Mouse (Mus musculus): ENCODE results near the gene Iqsec1. TPM values are rescaled to one million over a fixed set of nuclear protein-coding genes. Genes with fewer than 3 reads are reported as not detected.

Gene Iqsec1
- total RNA-seq, 2 experiments from 2014 or later, result 135 to 142 TPM

DNA sequence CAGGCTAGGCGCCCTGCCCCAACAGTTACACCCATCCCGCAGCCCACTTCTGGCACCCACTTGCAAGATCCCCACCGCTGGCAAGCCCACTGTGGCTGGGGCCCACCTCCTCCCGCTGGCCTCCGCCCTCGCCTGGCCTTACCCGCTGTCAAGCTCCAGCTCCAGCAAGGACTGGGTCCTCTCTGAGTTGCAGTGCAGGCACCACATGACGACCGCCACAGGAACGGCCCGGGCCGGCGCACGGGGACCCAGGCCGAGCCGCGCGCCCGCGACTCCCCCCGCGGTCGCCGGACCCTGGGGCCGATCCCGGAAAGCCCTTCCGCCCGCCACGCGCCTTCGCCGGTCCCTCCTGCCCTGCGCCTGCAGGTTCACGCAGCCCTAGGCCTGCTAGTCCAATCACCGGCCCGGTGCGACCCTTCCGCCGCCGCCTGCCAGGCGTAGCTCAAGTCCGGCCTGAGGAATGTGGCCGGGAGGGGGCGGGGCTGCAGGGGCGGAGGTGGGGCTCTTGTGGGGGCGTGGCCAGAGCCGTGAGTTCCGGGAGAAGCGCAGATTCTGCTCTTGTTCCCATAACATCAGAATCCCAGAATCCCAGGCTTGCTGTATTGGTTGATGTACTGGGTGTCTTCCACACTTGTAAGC, 272.3 kb downstream of the Iqsec1 start:
- peak; percentile 84 to 85 for DNase-seq
- intact Hi-C loops (cut with DNase I), result no loop called here

DNA sequence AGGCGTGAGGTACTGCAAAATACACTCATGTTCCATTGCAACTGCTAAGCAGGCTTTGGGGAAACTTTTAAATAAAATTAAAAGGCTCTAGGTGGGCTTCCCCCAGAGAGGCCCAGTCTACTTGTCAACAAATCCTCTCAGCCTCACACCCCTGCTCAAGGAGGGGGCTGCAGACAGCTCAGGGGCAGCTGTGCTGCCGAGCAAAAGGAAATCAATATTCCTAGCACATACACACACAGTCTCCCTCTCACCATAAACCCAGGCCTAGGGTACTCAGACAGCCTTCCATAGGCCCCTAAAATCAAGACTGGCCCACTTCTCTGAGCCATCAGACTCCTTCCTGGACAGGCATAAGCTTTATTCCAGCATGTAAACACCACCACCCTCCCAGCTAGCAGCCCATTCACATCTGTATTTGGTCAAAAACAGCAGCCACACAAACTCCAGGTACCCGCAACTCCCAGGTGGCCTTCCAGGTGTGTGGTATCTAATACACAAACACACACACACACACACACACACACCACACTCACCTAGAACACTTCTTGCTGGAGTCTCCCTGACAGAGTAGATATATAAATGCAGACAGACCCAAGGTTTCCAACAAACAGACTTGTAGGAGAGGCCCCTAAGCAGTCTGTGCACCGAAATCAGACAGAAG, 273.1 kb downstream of the Iqsec1 start:
- intact Hi-C loops (cut with DNase I), result no loop called here
- no peak for DNase-seq

DNA sequence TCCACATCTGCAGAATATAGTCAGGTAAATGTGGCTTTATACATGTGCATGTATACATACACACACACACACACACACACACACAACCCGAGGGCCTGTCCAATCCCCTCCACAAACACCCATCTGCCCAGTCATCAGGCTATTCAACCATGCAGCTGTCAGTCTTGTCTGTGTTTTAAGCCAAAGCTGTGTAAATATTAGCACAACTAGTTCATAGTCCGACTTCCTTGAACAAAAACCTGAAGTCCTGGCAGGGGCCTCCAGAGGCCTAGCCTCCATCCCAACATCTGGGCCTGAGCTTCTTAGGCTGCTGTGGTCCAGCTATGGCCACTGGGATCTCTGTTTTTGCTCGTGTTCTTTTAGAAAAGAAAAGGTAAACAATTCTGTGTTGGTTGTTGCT, 274.8 kb downstream of the Iqsec1 start:
- DNase-seq, result no peak
- intact Hi-C loops (cut with DNase I), result no loop called here

DNA sequence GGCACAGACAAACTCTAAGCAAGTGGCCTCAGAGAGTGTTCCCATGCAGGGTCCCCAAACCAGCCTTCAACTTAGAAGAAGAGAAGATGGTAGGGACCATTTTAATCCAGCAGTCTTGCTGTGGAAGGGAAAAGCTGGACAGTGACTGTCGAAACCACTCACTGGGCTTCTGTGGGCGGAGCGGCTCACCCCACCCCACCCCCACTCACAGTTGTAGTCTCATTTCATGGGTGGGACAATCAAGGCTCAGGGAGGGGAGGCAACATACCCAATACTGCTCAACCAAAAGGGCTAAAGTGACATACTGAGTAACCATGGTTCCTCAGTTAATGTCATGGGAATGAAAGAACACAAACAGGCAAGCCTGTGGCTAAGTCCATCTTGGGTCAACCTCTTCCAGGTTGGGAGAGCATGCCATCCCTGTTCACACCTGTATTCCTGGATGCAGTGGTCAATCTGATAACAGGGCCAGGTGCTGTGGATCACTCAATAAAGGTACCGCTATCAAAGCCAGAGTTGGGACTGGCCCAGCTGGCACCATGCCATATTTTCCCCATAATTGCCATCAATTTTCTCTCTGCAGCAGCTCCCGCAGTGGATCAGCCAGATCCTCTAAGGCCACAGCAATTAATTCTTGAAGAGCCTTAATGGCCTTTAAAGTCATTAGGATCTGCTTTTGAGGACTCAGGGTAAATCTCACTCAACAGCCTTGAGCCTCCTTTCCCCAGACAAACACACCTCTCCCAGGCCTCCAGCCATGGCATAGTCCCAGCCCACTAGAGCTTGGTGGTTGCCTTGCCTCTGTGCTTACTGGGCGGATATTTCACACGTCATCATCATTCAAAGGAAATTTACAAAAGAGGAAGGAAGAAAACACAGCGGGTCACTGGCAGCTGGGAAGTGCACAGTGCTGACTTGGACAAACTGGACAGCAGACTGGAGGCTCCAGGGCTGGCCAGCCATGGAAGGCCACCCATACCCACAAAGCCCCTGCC, 275.7 kb downstream of the Iqsec1 start:
- intact Hi-C loops (cut with DNase I), result no loop called here
- DNase-seq, result peak in 1 of 2 experiments; percentile 44

DNA sequence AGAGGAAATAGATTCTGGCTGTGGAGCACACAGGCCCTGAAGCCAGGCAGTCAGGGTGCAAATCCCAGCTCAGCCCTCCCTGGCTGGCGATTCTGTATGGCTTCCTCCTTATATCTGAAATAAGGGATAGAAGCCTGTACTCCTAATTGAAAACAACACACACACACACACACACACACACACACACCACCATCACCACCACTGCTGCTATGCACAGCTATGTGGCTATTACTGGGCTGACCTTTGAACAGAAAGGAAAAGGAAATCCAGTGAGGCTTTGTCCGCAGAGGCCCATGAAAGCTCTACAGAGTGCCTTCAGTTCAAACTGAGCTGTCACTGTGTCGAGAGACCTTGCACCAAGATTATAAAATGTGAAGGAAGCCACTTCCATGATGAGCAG, 276.4 kb downstream of the Iqsec1 start:
- no peak for DNase-seq
- intact Hi-C loops (cut with DNase I), result no loop called here

DNA sequence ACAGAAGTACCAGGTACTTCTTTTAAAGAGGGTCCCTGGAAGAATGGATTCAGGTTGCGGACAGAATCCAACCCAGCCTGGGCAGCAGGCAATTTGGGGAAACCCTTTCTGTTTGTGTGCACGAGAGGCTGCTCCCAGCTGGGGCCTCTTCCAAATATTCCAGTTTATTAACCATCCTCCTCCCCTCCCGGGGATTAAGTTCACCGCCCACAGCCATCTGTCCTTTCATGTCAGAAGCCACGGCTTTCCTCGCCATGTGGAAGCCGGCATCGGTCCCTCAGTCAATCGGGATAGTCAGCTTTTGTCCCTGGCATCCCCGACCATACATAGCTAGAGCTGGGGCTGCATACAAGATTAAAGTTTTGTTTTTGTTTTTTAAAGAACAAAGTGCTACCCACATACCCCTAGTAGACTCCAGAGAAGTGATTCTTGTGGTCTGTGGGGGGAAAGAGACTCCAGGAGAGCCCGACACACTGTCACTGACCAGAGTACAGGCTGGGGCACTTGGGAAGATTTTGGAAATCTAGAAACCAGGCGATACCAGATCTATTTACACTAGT, 276.9 kb downstream of the Iqsec1 start:
- intact Hi-C loops (cut with DNase I), result no loop called here
- no peak for DNase-seq

DNA sequence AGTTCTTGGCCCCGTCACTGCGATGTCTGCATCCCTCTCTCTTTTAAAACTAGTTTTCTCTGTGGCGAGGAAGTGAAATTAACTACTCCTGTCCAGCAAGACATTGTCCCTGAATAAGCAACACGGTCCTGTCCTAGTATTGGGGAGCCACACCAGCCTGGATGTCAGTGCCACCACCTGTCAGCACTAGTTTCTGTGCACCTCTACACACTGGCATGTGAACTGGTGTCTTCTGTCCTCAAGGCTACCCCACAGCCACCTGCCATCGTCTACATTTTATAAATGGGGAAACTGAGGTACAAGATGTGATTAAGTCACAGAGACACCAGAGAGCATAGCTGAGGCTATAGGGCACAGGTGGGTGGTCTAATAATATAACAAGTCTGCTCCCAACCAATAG, 277.7 kb downstream of the Iqsec1 start:
- intact Hi-C loops (cut with DNase I), result no loop called here
- no peak for DNase-seq

DNA sequence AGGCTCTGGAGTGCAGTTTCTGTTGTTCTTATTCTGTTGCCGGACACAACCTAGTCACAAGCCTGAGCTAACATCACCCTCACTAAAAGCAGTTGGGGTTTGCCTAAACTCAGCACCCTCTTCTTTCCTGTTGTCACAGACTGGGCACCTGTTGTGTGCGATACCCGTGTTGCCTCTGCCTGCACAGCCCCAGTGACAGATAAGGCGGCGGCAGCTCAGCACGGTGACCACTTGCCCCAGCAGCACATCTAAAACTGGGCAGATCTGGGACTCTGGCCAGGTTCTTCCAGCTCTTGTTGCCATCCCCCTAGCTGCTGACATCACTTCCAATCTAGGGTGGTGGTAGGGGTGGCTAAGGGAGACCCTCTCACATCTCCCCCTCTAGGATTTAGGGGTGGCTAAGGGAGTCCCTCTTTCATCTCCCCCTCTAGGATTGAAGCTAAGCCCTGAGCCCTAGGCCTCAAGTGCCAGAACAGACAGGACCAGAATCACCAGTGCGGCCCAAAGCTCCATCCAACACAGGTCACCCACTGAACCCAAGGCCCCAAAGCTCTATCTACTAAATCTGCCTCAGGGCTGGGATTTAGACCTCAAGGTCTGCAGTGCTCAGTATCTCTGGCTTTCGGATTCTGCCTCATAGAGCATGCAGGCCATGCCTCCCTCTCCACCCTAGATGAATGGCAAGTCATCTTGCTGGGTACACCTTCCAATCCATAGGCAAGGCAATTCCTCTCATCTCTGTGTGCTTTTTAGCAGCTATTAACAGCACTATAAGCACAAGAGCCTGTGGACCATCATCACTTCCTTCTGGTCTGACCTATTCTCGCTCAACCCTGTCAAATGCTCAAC, 278.3 kb downstream of the Iqsec1 start:
- no peak for DNase-seq
- intact Hi-C loops (cut with DNase I), result no loop called here

DNA sequence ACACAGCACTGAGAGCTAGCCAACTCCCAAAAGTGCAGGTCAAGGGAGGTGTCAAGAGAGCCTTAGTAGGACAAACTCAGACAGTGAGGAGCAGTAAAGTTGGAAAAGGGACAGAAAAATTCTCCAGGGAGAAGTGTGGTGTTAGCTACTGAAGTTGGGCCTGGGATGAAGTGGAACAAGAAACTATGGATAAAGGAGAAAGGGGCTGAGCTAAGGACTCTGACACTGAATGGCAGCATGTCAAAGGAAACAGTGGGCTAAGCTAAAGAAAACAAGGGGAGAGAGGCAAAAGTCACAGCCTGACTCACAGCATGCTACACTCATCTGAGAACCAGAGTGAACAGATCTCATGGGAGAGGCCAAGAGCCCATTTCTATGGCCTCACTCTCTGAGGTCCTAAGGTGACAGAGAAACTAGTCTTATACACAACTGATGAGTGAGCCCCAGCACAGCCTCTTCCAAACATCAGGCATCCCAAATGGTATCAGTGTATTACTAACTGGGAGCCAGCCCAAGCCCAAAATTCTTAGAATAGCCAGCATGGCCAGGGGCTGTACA, 280.3 kb downstream of the Iqsec1 start:
- intact Hi-C loops (cut with DNase I), result no loop called here

DNA sequence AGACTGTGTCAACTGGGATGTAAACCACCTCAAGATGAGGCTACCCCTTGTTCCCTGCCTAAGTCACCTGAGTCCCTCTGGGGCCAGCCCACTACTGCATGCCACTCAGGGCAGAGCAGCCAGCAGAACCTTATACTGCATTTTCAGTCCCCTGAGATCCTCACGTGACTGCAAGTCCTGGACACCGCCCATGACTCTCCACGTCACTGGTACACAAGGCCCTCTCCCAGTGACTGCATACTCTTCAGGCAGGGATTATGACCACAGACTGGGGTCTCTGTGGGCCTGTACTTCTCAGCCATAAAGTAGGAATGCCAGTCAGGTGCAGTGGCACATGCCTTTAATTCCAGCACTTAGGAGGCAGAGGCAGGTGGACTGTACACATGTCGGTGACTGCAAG, 281.3 kb downstream of the Iqsec1 start:
- intact Hi-C loops (cut with DNase I), result loop anchor here (2.0 kb wide), 1 partner anchor 22 kb away; no protein-coding TSS in a partner anchor
- DNase-seq, result peak in 1 of 2 experiments; percentile 49

More for the DNA sequence above, 280.3 kb downstream of the Iqsec1 start:
- DNase-seq, result no peak

DNA sequence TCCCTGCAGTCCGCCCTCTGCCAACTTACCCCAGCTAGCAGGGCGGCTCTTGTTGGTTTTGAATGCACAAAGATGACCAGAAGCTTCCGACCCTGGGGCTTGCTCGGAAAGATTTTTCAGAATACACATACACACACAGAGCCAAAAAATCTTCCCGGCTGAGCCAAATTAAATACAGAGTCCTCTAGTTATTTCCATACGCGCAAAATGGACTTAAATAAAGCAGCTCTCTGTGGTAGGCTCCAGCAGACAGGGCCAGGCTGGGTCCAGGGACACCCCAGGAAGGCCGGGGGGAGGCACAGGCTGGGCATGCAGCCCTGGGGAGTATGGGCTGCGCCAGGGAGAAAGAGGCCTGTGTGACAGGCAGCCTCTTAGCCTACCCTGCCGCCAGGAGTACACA, 282.0 kb downstream of the Iqsec1 start:
- peak; percentile 54 to 56 for DNase-seq
- intact Hi-C loops (cut with DNase I), result loop anchor here (1.0 to 2.0 kb wide), 2 partner anchors 18 to 22 kb away; no protein-coding TSS in a partner anchor

DNA sequence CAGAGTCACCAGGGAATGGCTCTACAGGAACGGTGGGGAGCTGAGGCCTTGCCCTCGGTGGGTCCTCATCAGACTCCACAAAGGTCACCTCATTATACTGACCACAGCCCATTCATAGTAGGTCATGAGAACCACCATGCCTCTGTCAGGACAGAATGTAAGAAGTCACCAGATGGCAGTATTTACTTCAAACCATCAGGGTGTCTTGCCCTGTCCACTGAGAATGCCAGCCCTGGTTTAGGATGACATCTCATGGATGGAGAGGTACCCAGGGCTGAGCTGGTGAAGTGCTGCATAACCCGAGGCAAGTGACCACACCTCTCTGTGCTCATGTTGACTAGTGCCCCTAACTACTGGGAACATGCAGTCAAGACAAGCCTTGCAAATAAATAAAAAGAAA, 282.7 kb downstream of the Iqsec1 start:
- intact Hi-C loops (cut with DNase I), result loop anchor here (1.0 to 2.0 kb wide), 2 partner anchors 17 to 23 kb away; no protein-coding TSS in a partner anchor
- DNase-seq, result no peak

DNA sequence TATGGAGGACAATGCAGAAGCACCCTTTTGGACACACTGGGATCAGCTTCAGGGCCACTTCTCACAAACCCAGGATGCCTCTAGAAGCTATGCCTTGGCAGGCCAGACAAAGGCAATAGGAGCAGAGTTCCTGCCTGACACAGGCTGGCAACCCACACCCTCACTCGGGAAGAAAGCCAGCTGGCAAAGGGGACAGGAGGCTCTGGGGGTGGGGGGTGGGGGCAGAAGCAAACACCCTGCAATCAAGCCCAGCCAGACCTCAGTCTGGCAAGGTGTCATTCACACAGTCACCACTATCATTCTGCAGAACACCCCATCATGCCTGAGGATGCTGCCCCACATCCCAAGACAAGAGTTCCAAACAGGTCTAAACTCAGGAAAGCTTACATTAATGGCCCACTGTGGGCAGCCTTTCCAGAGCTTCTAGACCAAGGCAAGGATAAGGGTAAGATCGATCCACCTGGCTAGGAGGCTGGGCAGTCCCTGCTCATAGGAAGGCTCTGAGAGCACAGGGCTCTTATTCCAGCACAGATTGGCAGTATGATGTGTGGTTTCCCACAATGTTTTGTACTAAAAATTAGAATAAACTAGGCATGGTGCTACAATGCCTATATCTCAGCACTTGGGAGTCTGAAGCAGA, 283.7 kb downstream of the Iqsec1 start:
- intact Hi-C loops (cut with DNase I), result no loop called here

DNA sequence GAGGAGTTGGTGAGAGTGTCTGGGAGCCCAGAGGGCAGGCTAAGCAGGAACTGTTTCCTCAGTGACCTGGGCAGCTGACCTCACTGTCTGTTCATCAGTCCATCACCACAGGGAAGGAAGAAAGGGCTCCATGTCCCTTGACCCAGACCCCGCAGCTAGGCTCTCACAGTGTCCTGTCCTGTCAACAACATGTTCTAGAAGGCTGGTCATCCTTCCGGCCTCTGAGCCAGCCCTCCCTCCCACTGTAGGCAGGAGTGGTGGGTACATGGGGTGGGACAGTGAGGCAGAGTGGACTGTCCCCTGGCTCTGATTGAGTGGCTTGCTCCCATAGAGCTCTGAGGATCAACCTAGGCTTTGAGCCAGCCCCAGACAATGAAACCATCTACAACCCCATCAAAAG, 284.7 kb downstream of the Iqsec1 start:
- DNase-seq, result no peak
- intact Hi-C loops (cut with DNase I), result no loop called here

More for the DNA sequence above, 283.7 kb downstream of the Iqsec1 start:
- peak; percentile 60 to 70 for DNase-seq

DNA sequence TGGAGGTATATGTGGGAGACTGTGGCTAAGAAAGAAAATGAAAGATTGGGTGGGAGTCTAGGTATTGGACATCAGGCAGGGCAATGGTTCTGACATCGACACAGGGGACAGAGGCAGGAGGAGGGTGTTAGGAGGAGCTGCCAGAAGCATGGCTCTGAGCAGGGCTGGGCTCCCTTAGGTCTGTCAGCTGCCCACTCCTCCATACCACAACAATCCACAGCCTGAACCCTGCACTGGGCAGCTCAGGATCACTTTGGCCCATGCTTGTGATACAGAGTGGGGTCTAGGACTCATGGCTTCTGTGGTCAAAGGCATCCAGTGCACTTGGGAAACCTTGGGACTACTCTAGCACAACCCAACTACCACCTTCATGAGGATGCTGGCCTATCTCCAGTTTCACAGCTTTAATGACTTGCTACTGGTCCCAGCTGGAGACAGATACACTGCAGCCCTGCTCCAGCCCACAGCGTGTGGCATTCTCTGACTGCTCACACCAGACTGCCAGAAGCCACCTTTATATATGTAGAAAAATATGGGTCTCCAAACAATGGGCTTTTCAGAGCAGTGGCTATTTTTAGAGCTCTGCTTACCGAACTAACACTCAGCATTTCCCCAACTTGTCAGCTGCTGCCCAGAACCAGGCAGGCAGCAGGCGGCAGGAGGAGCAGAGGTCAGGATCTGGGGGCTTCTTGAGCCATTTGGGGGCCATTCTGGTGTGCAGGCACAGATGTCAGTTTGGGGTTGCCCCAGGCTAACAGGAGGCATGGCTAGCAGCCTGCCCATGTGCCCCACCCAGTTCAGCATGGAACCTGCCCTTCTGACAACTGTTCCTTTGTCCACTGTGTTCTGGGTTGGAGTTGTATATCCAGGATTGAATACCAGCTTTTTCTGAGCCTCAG, 285.4 kb downstream of the Iqsec1 start:
- no peak for DNase-seq

DNA sequence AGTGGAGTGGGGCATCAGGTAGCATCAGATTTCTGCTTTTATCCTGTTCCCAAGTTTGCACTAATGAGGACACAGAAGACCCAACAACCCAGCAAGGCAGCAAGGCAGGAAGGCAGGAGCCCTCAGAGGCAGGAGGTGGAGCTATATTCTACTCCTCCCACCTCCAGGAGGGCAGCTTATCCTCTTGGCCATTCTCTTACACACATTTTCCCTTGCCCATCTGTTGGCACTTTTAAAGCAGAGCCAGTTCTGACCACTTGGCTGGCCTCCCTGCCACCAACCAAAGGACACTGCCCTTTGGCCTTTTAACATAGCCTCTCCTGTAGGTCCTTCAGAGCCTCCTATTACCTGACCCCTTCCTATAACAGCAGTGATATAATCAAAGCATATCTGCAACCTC, 286.3 kb downstream of the Iqsec1 start:
- intact Hi-C loops (cut with DNase I), result no loop called here
- no peak for DNase-seq

More for the DNA sequence above, 285.4 kb downstream of the Iqsec1 start:
- intact Hi-C loops (cut with DNase I), result no loop called here

DNA sequence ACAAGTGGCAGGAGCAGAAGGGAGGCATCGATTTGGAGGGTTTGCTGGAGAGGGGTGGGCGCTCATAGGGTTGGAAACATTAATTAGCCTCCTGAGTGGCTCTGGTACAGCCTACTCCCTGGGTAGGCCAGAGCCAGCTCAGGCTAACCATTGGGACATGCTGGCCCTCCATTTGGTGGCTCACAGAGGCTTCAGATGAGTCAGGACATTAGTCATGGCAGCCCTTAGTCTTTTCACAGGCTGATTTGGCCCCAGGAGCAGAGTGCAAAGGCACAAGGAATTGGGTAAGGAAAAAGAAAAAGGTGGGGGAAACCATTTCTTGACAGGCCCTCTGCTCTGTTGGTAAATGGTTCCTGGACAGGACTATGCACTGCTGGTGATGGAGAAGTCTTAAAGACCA, 287.1 kb downstream of the Iqsec1 start:
- DNase-seq, result no peak
- intact Hi-C loops (cut with DNase I), result no loop called here

DNA sequence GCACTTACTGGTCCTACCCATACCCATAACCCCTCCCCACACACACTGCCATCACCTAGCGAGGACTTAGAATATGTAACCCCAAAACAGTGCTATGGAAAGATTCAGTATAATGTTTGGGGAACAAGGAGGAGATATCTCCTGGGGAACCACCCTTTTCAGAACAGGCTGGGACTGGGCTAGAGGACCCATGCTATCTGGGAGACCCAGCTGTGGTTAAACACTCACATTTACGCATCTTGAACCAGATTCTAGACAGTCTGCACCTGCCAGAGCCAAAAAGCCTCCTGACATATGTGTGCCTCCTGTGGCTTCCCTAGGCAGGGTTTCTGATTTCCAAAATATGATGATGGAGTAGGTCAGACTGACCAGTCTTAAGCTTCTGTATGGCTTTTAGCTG, 287.7 kb downstream of the Iqsec1 start:
- intact Hi-C loops (cut with DNase I), result no loop called here
- DNase-seq, result no peak

Measured in heart, postnatal 36 days (tissue).